Mouse (Mus musculus): ENCODE data around the gene Gm9745.
"Not testable (repeated sequence)": the region's sequence is repeated elsewhere in the genome, so short reads cannot be mapped to it uniquely, and the experiment has no call there.

The Gm9745 gene

GRCm38 (mm10) chr13:8913890-8914289 is 34.1 kb downstream of the Gm9745 start:
- not testable (repeated sequence) for DNase-seq (ENCODE audit: low spot score in 2 of 2)

DNA sequence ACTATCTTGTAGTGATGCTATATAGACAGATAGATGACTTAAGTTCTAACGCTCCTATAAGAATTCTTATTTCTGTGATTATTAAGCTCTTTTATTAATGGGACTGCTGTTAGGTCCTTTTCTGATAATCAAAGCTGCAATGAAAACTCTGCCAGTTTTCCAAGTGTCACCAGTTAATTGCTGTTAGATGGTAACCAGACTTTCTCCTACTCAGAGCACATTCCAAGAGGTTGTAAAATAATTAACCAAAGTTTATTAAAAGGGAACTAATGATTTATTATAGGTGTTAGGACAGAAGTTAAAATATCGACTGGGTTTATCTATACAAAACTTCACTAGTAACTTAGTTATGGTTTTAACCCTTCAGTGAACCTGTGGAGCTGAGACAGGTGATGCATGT is 42.0 kb downstream of the Gm9745 start:
- DNase-seq (ENCODE audit: low spot score in 2 of 2): not testable (repeated sequence)
